Mouse (Mus musculus) kidney, postnatal 0 days (tissue): Measurements from ENCODE around the gene 4930435E12Rik. TPM values are rescaled to one million over a fixed set of nuclear protein-coding genes. Genes with fewer than 3 reads are reported as not detected.
A peak's percentile ranks its signal among the peaks of the same experiment; 100 is the strongest.

Experiments used
- ATAC-seq: fragments of 200-750 bp; cut with Nextera tagmentation; replicated peaks from 2 replicates; pipeline ENCODE4 v1.8.0; 2017; ENCODE audit warnings: low read depth, moderate number of reproducible peaks, moderate TSS enrichment, moderate library complexity; ENCODE audit not compliant: low FRiP score
- DNase-seq: peaks from one replicate; pipeline ENCODE4 v3.0.0-alpha.2; 2016; ENCODE audit warnings: low spot score
- H3K27ac ChIP-seq: fragments of 300-500 bp; sonication (generic); 2 replicates; pipeline ENCODE4 v1.5.1; 2014; ENCODE audit warnings: mild to moderate bottlenecking
- H3K27me3 ChIP-seq: fragments of 300-500 bp; sonication (generic); 2 replicates; pipeline ENCODE4 v1.6.1; 2014; ENCODE audit warnings: low read length, mixed read lengths; ENCODE audit not compliant: insufficient read depth
- H3K36me3 ChIP-seq: fragments of 300-500 bp; sonication (generic); 2 replicates; pipeline ENCODE4 v1.6.1; 2014; ENCODE audit warnings: low read length, mixed read lengths; ENCODE audit not compliant: insufficient read depth
- H3K4me1 ChIP-seq: fragments of 300-500 bp; sonication (generic); replicated peaks from 2 replicates; pipeline ENCODE4 v1.6.1; 2014; ENCODE audit warnings: antibody characterized with exemption, low read length, mixed read lengths; ENCODE audit not compliant: insufficient read depth
- H3K4me2 ChIP-seq: fragments of 300-500 bp; sonication (generic); 2 replicates; pipeline ENCODE4 v1.6.1; 2014; ENCODE audit warnings: mild to moderate bottlenecking, low read length, moderate library complexity, mixed read lengths
- H3K4me3 ChIP-seq: fragments of 300-500 bp; sonication (generic); replicated peaks from 2 replicates; pipeline ENCODE4 v1.5.1; 2014; ENCODE audit warnings: low read depth, low read length
- H3K9ac ChIP-seq: fragments of 300-500 bp; sonication (generic); 2 replicates; pipeline ENCODE4 v1.6.1; 2014; ENCODE audit warnings: low read depth, low read length
- H3K9me3 ChIP-seq: fragments of 300-500 bp; sonication (generic); replicated peaks from 2 replicates; pipeline ENCODE4 v1.6.1; 2016; ENCODE audit warnings: low read length, inconsistent platforms, mixed read lengths
- CTCF ChIP-seq: IDR thresholded peaks from 2 replicates; pipeline ENCODE4 v1.5.1; 2016; ENCODE audit warnings: antibody characterized with exemption, low read depth, mild to moderate bottlenecking, moderate library complexity
- WGBS: fragments of 180-500 bp; shearing (Covaris S2); extraction: QIAGEN DNeasy Blood & Tissue Kit; methylation state at CpG from one replicate; pipeline ENCODE4 v1.1.7; 2014; 5-methylcytosine and 5-hydroxymethylcytosine counted together
- polyA plus RNA-seq: library from polyadenylated mRNA; unstranded; fragments of >200 nt; fragmentation: Nextera tagmentation; extraction: Ambion mirVana; gene quantifications from 2 replicates; pipeline ENCODE4 v1.2.1, GENCODE M21; 2015

4930435E12Rik gene
- polyA plus RNA-seq, 1 experiment from 2014 or later = not detected

DNA sequence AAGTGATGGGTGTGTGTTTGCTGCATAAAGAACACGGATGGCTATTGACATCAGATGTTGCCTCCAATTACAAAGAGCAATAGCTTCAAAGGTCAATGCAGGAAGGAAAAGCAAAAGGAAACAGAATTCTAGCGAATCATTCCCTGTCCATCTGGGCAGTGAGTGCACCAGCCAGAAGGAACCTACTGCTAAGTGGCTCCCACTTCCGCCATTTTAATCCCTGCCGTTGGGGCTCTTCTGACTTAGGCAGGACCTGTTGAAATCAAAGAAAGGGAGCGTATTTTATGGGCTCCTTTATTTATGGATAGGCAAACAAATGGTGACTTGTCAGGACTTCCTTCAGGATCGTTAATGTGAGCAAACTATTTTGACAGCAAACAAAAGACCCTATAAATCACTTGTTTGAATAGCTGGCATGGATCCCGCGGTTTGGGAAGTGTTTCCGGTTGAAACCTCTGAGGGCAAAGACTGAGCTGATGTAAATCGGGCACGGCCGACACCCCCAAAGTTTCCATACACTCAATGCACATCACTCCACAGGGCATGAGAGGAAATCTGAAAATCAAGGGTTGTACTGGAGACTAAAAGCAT, 55.5 kb downstream of the 4930435E12Rik start:
- Histone ChIP-seq H3K27me3 (no peaks in the 10 kb centered on the region), H3K4me2 (peak overlapping the region; percentile 32), H3K4me1 (peaks cover 11% of the 10 kb centered on the region; the same call in 1 of the 2 replicates), H3K27ac (no peak overlapping the region), H3K9ac (no peak overlapping the region), H3K9me3 (no peaks in the 10 kb centered on the region), H3K4me3 (no peak overlapping the region; the same call in 1 of the 2 replicates), H3K36me3 (peaks cover 8% of the 10 kb centered on the region; the same call in 1 of the 2 replicates)
- no peak for TF ChIP-seq CTCF
- DNase-seq (peak; percentile 53), ATAC-seq (no peak)
- WGBS = 7% methylated on average over 12 of the region's 12 CpGs

DNA sequence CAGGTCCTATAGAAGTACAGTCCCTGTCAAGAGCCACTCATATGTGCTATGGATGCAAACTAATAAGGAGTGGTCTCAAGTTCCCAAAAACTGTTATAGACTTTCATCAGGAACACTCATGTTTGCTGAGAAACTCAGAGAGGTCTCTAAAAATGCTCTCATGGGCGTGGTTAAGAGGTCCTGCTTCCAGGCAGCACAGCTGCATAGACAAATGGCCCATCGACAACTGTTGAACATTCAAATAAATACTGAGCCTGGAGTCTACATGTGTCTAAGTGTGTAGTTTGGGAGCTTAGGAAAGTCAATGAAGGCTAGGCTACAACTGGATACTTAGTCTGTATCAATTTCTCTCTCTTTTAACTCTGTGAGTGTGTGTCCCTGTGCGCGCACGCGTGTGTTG, 57.4 kb downstream of the 4930435E12Rik start:
- DNase-seq = no peak
- no peak overlapping the region for H3K9ac ChIP-seq
- H3K9me3 ChIP-seq = no peaks in the 10 kb centered on the region
- H3K36me3 ChIP-seq = peaks cover 22% of the 10 kb centered on the region; the same call in 1 of the 2 replicates
- H3K4me3 ChIP-seq = no peak overlapping the region
- peaks cover 11% of the 10 kb centered on the region; the same call in 1 of the 2 replicates for H3K4me1 ChIP-seq
- WGBS = 95% methylated on average over 6 of the region's 6 CpGs
- no peak overlapping the region for H3K4me2 ChIP-seq
- H3K27me3 ChIP-seq = no peaks in the 10 kb centered on the region
- ATAC-seq = no peak
- H3K27ac ChIP-seq = no peak overlapping the region
- no peak for TF ChIP-seq CTCF

DNA sequence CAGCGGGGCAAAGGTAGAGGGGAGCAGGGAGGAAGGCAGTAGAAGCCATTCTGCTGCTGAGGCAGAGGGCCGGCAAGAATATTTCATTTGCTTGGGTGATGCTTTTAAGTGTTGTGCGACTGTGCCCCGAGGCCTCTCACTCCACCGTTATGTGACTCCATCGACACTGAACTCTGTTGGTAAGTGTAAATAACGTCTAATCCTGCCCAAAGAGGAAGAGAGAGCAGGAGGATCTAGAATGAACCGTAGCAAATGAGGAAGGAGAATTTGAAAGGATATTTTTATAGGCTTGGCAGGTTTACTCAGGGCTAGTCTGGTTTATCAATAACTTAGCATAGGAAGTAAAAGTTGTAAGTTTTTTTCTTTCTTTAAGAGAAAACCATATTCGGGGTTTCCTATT, 59.0 kb downstream of the 4930435E12Rik start:
- DNase-seq = no peak
- Histone ChIP-seq H3K4me2 (no peak overlapping the region), H3K27ac (no peak overlapping the region), H3K27me3 (no peaks in the 10 kb centered on the region), H3K9me3 (no peaks in the 10 kb centered on the region), H3K4me3 (no peak overlapping the region), H3K9ac (no peak overlapping the region), H3K4me1 (peaks cover 11% of the 10 kb centered on the region; the same call in 1 of the 2 replicates), H3K36me3 (peaks cover 22% of the 10 kb centered on the region; the same call in 1 of the 2 replicates)
- 71% methylated on average over 9 of the region's 9 CpGs for WGBS
- no peak for TF ChIP-seq CTCF
- ATAC-seq = no peak

DNA sequence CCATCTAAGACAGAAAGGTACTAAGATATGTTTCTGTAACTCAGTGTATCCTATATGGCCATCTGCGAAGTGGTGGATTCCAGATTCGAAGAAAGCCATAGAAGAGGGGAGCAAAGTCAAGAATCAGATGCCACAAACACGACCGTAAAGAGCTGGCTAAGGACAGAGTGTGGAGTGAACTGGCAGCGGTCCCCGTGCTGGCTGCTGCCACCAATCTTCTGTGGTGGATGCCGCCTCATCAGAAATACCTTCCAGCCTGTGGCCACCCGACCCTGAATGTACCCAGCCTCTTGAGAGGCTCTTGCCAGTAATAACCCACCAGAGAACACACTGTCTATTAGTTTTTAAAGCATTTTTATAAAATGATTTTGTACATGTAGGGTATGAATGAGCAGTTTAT, 60.2 kb downstream of the 4930435E12Rik start:
- no peak overlapping the region for H3K4me2 ChIP-seq
- H3K4me1 ChIP-seq = peaks cover 11% of the 10 kb centered on the region; the same call in 1 of the 2 replicates
- H3K9me3 ChIP-seq = no peaks in the 10 kb centered on the region
- H3K9ac ChIP-seq = no peak overlapping the region
- no peak for ATAC-seq
- peaks cover 22% of the 10 kb centered on the region; the same call in 1 of the 2 replicates for H3K36me3 ChIP-seq
- no peak for DNase-seq
- TF ChIP-seq CTCF = no peak
- H3K27ac ChIP-seq = no peak overlapping the region
- 96% methylated on average over 8 of the region's 8 CpGs for WGBS
- no peaks in the 10 kb centered on the region for H3K27me3 ChIP-seq
- no peak overlapping the region for H3K4me3 ChIP-seq

DNA sequence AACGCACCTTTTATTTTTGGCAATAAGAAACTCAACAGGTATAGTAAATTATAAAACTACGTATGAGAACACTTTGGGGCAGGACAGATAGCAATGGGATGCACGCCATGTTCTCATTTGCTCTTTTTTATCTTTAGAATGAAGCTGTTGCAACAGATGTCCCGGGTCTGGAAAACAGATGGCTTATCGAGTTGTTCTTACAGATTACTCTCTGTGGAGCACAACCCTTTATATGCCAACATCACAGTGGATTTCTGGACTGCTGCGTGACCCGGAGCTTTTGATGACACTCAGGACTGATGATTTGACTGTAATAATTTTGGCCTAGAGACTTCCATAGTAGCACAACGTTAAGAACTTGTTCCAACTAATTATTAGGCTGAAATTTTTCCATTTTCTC, 60.8 kb downstream of the 4930435E12Rik start:
- TF ChIP-seq CTCF = no peak
- ATAC-seq = no peak
- Histone ChIP-seq H3K9ac (no peak overlapping the region), H3K4me3 (no peak overlapping the region), H3K4me1 (peaks cover 5% of the 10 kb centered on the region; the same call in 1 of the 2 replicates), H3K9me3 (no peaks in the 10 kb centered on the region), H3K36me3 (peaks cover 22% of the 10 kb centered on the region; the same call in 1 of the 2 replicates), H3K27me3 (no peaks in the 10 kb centered on the region), H3K4me2 (no peak overlapping the region), H3K27ac (no peak overlapping the region)
- 87% methylated on average over 8 of the region's 8 CpGs for WGBS
- DNase-seq = no peak

DNA sequence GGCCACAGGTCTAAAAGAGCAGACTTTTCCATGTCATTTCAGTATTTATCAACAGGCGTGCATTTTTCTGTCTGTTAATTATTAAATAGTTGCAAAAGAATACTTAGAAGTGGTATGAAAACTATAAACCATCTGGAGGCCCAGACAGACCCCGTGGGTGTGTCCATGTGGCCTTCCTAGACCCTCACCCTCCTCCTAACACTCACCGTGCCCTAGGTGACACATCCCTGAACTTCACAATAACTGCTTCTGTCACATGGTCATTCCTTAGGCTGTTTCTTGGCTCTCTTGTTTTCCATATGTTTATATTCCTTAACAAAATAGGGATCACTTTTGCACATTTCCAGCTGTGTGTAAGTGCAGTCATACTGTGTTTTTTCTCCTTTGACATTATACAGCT, 61.9 kb downstream of the 4930435E12Rik start:
- no peak overlapping the region for H3K9ac ChIP-seq
- H3K36me3 ChIP-seq = peaks cover 22% of the 10 kb centered on the region; the same call in 1 of the 2 replicates
- TF ChIP-seq CTCF = no peak
- H3K27me3 ChIP-seq = no peaks in the 10 kb centered on the region
- no peaks in the 10 kb centered on the region for H3K4me1 ChIP-seq
- 56% methylated on average over 3 of the region's 3 CpGs for WGBS
- ATAC-seq (no peak), DNase-seq (no peak)
- H3K9me3 ChIP-seq = no peaks in the 10 kb centered on the region
- H3K4me2 ChIP-seq = no peak overlapping the region
- H3K27ac ChIP-seq = no peak overlapping the region
- H3K4me3 ChIP-seq = no peak overlapping the region

DNA sequence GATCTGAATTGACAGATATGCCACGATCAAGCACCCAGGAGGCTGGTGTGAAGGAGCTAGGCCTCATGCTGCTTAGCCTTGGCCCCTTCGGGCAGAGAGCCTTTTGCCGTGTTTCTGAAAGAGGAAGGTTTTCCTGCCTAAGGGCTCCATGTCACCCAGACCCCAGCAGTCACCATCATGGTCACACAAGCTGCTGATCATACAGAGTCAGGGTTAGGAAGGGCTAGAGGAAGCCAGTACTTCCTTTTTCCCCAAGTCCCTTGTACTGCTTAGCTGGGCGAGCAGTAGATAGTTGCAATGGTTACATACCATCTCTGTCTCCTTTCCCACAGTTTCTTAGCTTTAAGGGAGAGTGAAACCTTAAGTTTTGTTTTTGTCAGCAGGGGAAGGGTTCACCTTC, 65.0 kb downstream of the 4930435E12Rik start:
- H3K27me3 ChIP-seq = no peaks in the 10 kb centered on the region
- H3K9ac ChIP-seq = no peak overlapping the region
- no peak overlapping the region for H3K4me3 ChIP-seq
- ATAC-seq (no peak), DNase-seq (peak; percentile 25)
- no peaks in the 10 kb centered on the region for H3K9me3 ChIP-seq
- no peak overlapping the region for H3K27ac ChIP-seq
- no peaks in the 10 kb centered on the region for H3K4me1 ChIP-seq
- H3K4me2 ChIP-seq = no peak overlapping the region
- peaks cover 19% of the 10 kb centered on the region; the same call in 1 of the 2 replicates for H3K36me3 ChIP-seq
- no peak for TF ChIP-seq CTCF
- 77% methylated on average over 4 of the region's 4 CpGs for WGBS
